8 mouse cellular contexts compared by ENCODE assay signal in genomic region chr11:101582054-101583035, GRCm38 (mm10). TPM values are rescaled to one million over a fixed set of nuclear protein-coding genes. Genes with fewer than 3 reads are reported as not detected.
DNase-seq lines count a peak whose midpoint lies in the region; ATAC-seq lines count a peak whose summit lies in the region.

Tmem106a (plus strand) TSS chr11:101582242.

- H3K36me3 ChIP-seq in embryonic facial prominence, embryonic 15.5 days, result peaks cover 37% of the 10 kb centered on the region
- H3K36me3 ChIP-seq in heart, embryonic 14.5 days (ENCODE audit: control insufficient read depth, insufficient read depth, low read length), result peaks cover 53% of the 10 kb centered on the region

- H3K4me3 ChIP-seq in embryonic facial prominence, embryonic 15.5 days (replicated peaks), result peak within 1 kb of the TSS; percentile 47
- H3K4me3 ChIP-seq in heart, embryonic 14.5 days (ENCODE audit: control insufficient read depth in 1 of 2, insufficient read depth in 1 of 2, low read depth in 1 of 2, low read length in 2 of 2), result peak within 1 kb of the TSS; percentile 52 to 68

- no peaks in the 10 kb centered on the region for H3K27me3 ChIP-seq in embryonic facial prominence, embryonic 15.5 days
- H3K27me3 ChIP-seq in heart, embryonic 14.5 days (ENCODE audit: control insufficient read depth, insufficient read depth, low read length), result no peaks in the 10 kb centered on the region

- peak; percentile 91 for DNase-seq in 3134 (ENCODE audit: extremely low read depth, insufficient read length, low spot score)
- DNase-seq in WW6 (ENCODE audit: low read depth, low spot score), result peak; percentile 73
- peak; percentile 89 for DNase-seq in kidney, postnatal 10 days
- peak; percentile 42 to 55 for DNase-seq in spleen, adult 18-20 months
- no peak for DNase-seq in left cerebral cortex, adult 18-20 months (ENCODE audit: low spot score in 2 of 2)

- H3K27ac ChIP-seq in embryonic facial prominence, embryonic 15.5 days (replicated peaks), result 0 out of 2 replicates have a peak within 1 kb of the TSS, but pooled peaks have one; percentile 5
- peak within 1 kb of the TSS in 1 of 2 experiments; percentile 33; a peak in 1 of 4 replicates for H3K27ac ChIP-seq in heart, embryonic 14.5 days (replicated peaks in 1 of 2; ENCODE audit: control insufficient read depth in 1 of 2, insufficient read depth in 1 of 2, low read depth in 2 of 2, low read length in 2 of 2)

- 17% methylated on average over 31 of the region's 31 CpGs for WGBS in embryonic facial prominence, embryonic 15.5 days
- WGBS in heart, embryonic 14.5 days, result 19% methylated on average over 30 of the region's 31 CpGs

- peaks cover 5% of the 10 kb centered on the region; the same call in 1 of the 2 replicates for H3K4me1 ChIP-seq in embryonic facial prominence, embryonic 15.5 days
- H3K4me1 ChIP-seq in heart, embryonic 14.5 days (ENCODE audit: control insufficient read depth in 2 of 2, insufficient read depth in 2 of 2, low read length in 2 of 2), result peaks cover 3 to 4% of the 10 kb centered on the region in 2 experiments; a peak in 3 of 4 replicates

- 0 out of 2 replicates have a peak within 1 kb of the TSS, but pooled peaks have one; percentile 7 for H3K9ac ChIP-seq in embryonic facial prominence, embryonic 15.5 days
- H3K9ac ChIP-seq in heart, embryonic 14.5 days (ENCODE audit: low read length), result peak within 1 kb of the TSS; percentile 79

- no peaks in the 10 kb centered on the region for H3K9me3 ChIP-seq in embryonic facial prominence, embryonic 15.5 days (replicated peaks)
- H3K9me3 ChIP-seq in heart, embryonic 14.5 days (ENCODE audit: control insufficient read depth, low read length), result no peaks in the 10 kb centered on the region

- no peak; the same call in 1 of the 2 replicates for ATAC-seq in embryonic facial prominence, embryonic 15.5 days (ENCODE audit: insufficient number of reproducible peaks, low FRiP score, low TSS enrichment, low read depth)
- no peak for ATAC-seq in heart, embryonic 14.5 days (ENCODE audit: insufficient number of reproducible peaks, insufficient read depth, low FRiP score, low read depth)
- peak; percentile 77 for ATAC-seq in megakaryocyte, adult 5-6 weeks (ENCODE audit: poor library complexity, severe bottlenecking)

- peak within 1 kb of the TSS; percentile 54 for H3K4me2 ChIP-seq in embryonic facial prominence, embryonic 15.5 days (replicated peaks)
- H3K4me2 ChIP-seq in heart, embryonic 14.5 days (ENCODE audit: low read length), result peak within 1 kb of the TSS; percentile 71

RNA-seq across cellular contexts. Expression of gene Tmem106a, which starts in this region (rescaled TPM):
- polyA plus RNA-seq in embryonic facial prominence, embryonic 15.5 days (2015; fragmentation: Nextera tagmentation; extraction: Ambion mirVana), result 7.5 and 9.6 TPM in 2 replicates
- polyA plus RNA-seq in heart, embryonic 14.5 days (2014; fragmentation: Nextera tagmentation; extraction: Ambion mirVana), result 3.6 and 4.1 TPM in 2 replicates
- total RNA-seq in megakaryocyte, adult 5-6 weeks (2015), result 35.3 and 35.7 TPM in 2 replicates
- total RNA-seq in megakaryocyte, adult 5-6 weeks (2017), result 20.5 and 24.1 TPM in 2 replicates
- total RNA-seq in left cerebral cortex, adult 18-20 months (2021), result 1 to 10 TPM; 1.6 to 2.0 TPM

Comparison
In these comparisons a context has a peak if more than half of its experiments do, and no peak if none do; other contexts are left out.
1. RNA of gene Tmem106a (total RNA-seq): 20.5 to 35.7 TPM in megakaryocyte, adult 5-6 weeks; 1.6 to 2.0 TPM in left cerebral cortex, adult 18-20 months; every median in the first group is over 4 times any median in the second.
2. DNase-seq: peak in 3134 (single experiment), WW6 (single experiment), kidney, postnatal 10 days (single experiment) and spleen, adult 18-20 months (2 of 2); none in left cerebral cortex, adult 18-20 months (0 of 2).